Mouse (Mus musculus) brain, embryonic 18.5 days (tissue): Measurements from ENCODE around the gene Mettl6.

Experiments
- DNase-seq: peaks from one replicate; pipeline ENCODE4 v3.0.0-alpha.2; 2012; ENCODE audit warnings: low read depth, low spot score

The Mettl6 gene

GRCm38 (mm10) chr14:31494975-31495455 lies at the start of gene Mettl6:
Mettl6 (minus strand) TSS chr14:31495040.
- peak; percentile 85 for DNase-seq

GRCm38 (mm10) chr14:31543885-31544442 lies 49.1 kb upstream of the Mettl6 start:
- DNase-seq, result no peak

- DNase-seq, result no peak
These were observed 42.5 kb upstream of the Mettl6 start for GRCm38 (mm10) chr14:31537298-31537697.

GRCm38 (mm10) chr14:31532656-31533055 lies 37.8 kb upstream of the Mettl6 start:
- no peak for DNase-seq

- DNase-seq, result no peak
These were observed 36.8 kb upstream of the Mettl6 start for GRCm38 (mm10) chr14:31531506-31532148.

GRCm38 (mm10) chr14:31530847-31531246 lies 36.0 kb upstream of the Mettl6 start:
- DNase-seq, result no peak

- no peak for DNase-seq
These were observed 30.4 kb upstream of the Mettl6 start for GRCm38 (mm10) chr14:31525040-31525810.

- DNase-seq, result no peak
These were observed 26.5 kb upstream of the Mettl6 start for GRCm38 (mm10) chr14:31521318-31521717.

- no peak for DNase-seq
These were observed 24.3 kb upstream of the Mettl6 start for GRCm38 (mm10) chr14:31519165-31519564.

GRCm38 (mm10) chr14:31515895-31516294 lies 21.1 kb upstream of the Mettl6 start:
- no peak for DNase-seq

- no peak for DNase-seq
These were observed 15.5 kb upstream of the Mettl6 start for GRCm38 (mm10) chr14:31510322-31510721.

- DNase-seq, result no peak
These were observed 15.1 kb upstream of the Mettl6 start for GRCm38 (mm10) chr14:31509911-31510310.

- peak; percentile 26 for DNase-seq
These were observed 11.6 kb upstream of the Mettl6 start for GRCm38 (mm10) chr14:31506456-31506855.

- no peak for DNase-seq
These were observed 8.6 kb upstream of the Mettl6 start for GRCm38 (mm10) chr14:31503406-31503805.

- DNase-seq, result no peak
These were observed 4.7 kb upstream of the Mettl6 start for GRCm38 (mm10) chr14:31499526-31499925.

- DNase-seq, result no peak
These were observed 1.4 kb upstream of the Mettl6 start for GRCm38 (mm10) chr14:31496241-31496646.

- no peak for DNase-seq
These were observed 698 bp upstream of the Mettl6 start for GRCm38 (mm10) chr14:31495538-31495937.

- no peak for DNase-seq
These were observed 378 bp downstream of the Mettl6 start, which contains the start of gene Eaf1 for GRCm38 (mm10) chr14:31494349-31494974. Eaf1 (plus strand) TSS chr14:31494399.

- no peak for DNase-seq
These were observed 939 bp downstream of the Mettl6 start for GRCm38 (mm10) chr14:31493901-31494300.

- no peak for DNase-seq
These were observed 6.8 kb downstream of the Mettl6 start for GRCm38 (mm10) chr14:31488055-31488454.

GRCm38 (mm10) chr14:31486465-31486864 lies 8.4 kb downstream of the Mettl6 start:
- DNase-seq, result no peak

- DNase-seq, result no peak
These were observed 12.4 kb downstream of the Mettl6 start for GRCm38 (mm10) chr14:31482417-31482816.
